Mouse (Mus musculus) bone marrow, adult 2 months (tissue): ENCODE results near the gene Cebpzos. TPM values are rescaled to one million over a fixed set of nuclear protein-coding genes. Genes with fewer than 3 reads are reported as not detected.

ENCODE experiments used
- H3K27ac ChIP-seq: fragments of 200-500 bp; 2 replicates; pipeline ENCODE4 v1.5.1; 2012; ENCODE audit warnings: low read depth, mild to moderate bottlenecking, control low read depth, inconsistent platforms, low read length; ENCODE audit not compliant: control insufficient read depth, poor library complexity, insufficient read depth
- H3K4me1 ChIP-seq: fragments of 200-500 bp; 2 replicates; pipeline ENCODE4 v1.6.1; 2011; ENCODE audit warnings: low read length; ENCODE audit not compliant: control insufficient read depth, insufficient read depth
- H3K4me3 ChIP-seq: fragments of 200-500 bp; replicated peaks from 2 replicates; pipeline ENCODE3; 2011; ENCODE audit warnings: mild to moderate bottlenecking, low read depth, low read length, control low read depth; ENCODE audit not compliant: control insufficient read depth
- CTCF ChIP-seq: fragments of 200-500 bp; IDR thresholded peaks from 2 replicates; pipeline ENCODE4 v1.5.1; 2011; ENCODE audit warnings: low read length, control low read depth; ENCODE audit not compliant: control insufficient read depth, insufficient read depth
- POLR2A ChIP-seq: fragments of 200-500 bp; IDR thresholded peaks from 2 replicates; pipeline ENCODE4 v1.6.1; 2011; ENCODE audit warnings: low read depth, mild to moderate bottlenecking, control low read depth, low read length, borderline replicate concordance; ENCODE audit not compliant: control insufficient read depth
- WGBS: fragments of 180-500 bp; shearing (Covaris S2); methylation state at CpG from one replicate; pipeline ENCODE4 v1.1.7; 2018; 5-methylcytosine and 5-hydroxymethylcytosine counted together
- polyA plus RNA-seq: library from polyadenylated mRNA; stranded (reverse); fragments of >200 nt; gene quantifications from 2 replicates; pipeline ENCODE4 v1.2.4, GENCODE M21; 2011; ENCODE audit warnings: low replicate concordance; ENCODE audit not compliant: missing spikeins, insufficient read depth, insufficient read length

Cebpzos gene
- polyA plus RNA-seq: 4.4 and 16.4 TPM in 2 replicates

DNA sequence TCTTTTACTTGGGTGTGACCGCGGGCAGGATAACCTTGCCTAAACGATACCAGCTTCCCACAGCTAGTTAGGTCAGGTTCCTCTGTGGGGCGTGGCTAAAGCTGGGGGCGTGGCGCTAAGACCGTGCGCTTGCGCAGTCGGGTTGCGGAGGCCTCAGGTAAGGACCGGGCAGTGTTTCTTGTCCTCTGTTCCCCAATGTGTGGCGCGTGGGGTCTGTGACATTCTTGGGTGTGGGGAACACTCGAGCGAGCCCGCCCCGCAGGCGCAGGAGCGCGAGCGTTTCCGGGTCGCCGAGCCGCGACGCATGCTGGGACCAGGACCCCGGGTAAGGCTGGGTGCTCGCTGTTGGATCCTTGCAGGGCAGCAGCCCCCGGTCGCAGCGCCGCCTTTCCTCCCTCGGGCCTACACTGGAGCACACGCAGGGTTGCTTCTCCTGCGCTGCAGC, at the start of gene Cebpzos:
Gene Cebpzos (plus strand): TSS at position 132 of the 445 bp plus-strand sequence.
- peak; percentile 70; the same call in 1 of the 2 replicates for TF ChIP-seq POLR2A
- TF ChIP-seq CTCF: 0 out of 2 replicates have a peak, but pooled peaks have one; percentile 7
- WGBS: under 1% methylated on average over 37 of the region's 37 CpGs
- H3K4me3 ChIP-seq: peak within 1 kb of the TSS; percentile 93
- peak within 1 kb of the TSS; percentile 84 for H3K27ac ChIP-seq
- H3K4me1 ChIP-seq: no peaks in the 10 kb centered on the region; the same call in 1 of the 2 replicates

DNA sequence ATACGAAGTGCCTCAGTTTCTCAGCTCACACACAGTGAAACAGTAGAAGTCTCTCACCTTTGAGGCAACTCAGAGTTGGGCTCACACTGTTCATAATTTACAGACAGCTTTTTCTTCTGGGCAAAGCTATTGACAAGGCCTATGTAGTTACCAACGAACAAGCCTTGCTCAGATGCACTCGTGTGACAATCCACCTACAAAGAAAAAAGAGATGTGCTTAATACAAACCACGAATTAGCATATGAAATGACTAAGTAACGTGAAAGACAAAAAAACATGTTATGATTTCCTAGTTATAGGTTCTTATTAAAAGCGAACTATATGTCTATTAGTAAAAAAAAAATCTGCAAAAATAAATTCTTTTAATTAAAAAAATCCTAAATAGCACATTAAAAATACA, 42.4 kb upstream of the Cebpzos start:
- 88% methylated on average over 6 of the region's 6 CpGs for WGBS
- H3K27ac ChIP-seq: no peak overlapping the region
- H3K4me3 ChIP-seq: no peak overlapping the region
- no peak for TF ChIP-seq CTCF
- TF ChIP-seq POLR2A: no peak
- no peaks in the 10 kb centered on the region for H3K4me1 ChIP-seq

DNA sequence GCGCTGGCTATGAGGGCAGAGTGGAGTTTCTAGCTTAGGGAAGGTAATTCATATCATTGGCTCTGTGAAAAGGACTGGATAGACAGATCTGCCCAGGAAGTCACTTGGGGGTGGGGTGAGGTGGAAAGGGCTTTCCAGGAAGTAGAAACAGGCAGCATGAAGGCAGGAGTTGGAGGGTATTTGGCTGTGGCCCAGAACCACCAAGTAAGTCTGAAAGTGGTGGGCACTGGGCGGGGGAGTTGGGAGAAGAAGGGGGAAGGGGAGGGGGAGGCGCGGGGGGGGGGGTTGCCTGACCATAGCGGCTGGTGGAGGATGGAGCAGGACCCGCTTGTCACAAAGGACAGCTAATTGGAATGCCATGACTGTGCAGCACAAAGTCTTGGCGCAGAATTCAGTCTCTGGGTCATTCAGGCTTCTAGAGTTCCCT, 34.4 kb upstream of the Cebpzos start:
- TF ChIP-seq CTCF (no peak), POLR2A (no peak)
- peak overlapping the region; percentile 77 for H3K4me3 ChIP-seq
- no peaks in the 10 kb centered on the region; the same call in 1 of the 2 replicates for H3K4me1 ChIP-seq
- no peak overlapping the region for H3K27ac ChIP-seq
- whole genome bisulfite sequencing: 1% methylated on average over 6 of the region's 7 CpGs

DNA sequence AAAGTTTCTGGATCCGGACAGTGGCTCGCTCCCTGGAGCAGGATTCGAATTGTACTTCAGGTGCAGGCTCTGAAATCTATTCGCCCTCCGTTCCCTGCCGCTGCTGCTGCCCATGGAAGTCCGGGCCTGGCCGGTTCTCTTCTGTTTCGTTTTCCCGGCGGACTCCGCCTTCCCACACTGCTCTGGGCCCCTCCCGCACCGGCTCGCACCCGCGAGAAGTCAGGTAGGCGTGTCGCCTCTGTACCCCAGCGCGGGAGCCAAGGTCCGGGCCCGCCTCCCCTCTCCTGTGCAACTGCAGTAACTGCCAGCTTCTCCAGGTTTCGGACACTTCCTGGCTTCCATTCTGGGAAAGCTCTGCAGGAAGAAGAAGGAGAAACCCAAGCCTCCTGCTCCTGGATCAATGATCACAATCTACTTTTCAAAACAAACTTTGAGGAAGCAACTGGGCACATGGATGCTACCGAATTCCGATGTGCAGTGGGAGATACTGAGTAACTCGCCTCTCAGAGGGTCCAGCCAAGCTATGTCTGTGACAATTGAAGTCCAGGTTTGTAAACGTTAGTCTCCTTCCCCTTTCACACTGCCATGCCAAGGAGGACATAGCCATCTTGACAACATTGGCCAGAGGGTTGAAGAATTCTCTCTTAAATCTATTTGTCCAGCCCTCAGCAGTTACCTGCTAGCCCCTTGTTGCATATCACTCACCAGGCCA, 33.7 kb upstream of the Cebpzos start, which contains the start of gene Eif2ak2:
Gene Eif2ak2 (minus strand): TSS at position 173 of the 712 bp plus-strand sequence.
- H3K27ac ChIP-seq: peak within 1 kb of the TSS; percentile 18
- WGBS: under 1% methylated on average over 28 of the region's 28 CpGs

DNA sequence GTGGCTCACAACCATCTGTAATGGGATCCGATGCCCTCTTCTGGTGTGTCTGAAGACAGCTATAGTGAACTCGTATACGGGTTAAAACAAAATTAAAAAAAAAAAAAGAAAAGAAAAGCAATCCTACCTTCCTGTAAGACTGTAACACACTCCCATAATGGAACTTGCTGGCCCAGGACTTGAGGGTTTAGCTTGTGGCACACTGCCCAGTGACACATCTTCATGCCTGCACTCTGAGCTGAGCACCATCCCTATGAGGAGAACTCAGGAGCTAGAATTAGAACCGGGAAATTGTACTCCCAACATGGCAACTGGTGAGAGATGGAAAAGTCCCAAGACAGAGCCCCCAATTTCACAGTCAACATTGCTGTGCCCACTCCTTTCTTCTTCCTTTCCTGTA, 33.0 kb upstream of the Cebpzos start:
- 85% methylated on average over 4 of the region's 4 CpGs for WGBS
- Histone ChIP-seq H3K4me3 (no peak overlapping the region), H3K27ac (no peak overlapping the region), H3K4me1 (no peaks in the 10 kb centered on the region; the same call in 1 of the 2 replicates)
- no peak for TF ChIP-seq CTCF
- no peak for TF ChIP-seq POLR2A

More for the DNA sequence above, 33.7 kb upstream of the Cebpzos start, which contains the start of gene Eif2ak2:
- no peaks in the 10 kb centered on the region; the same call in 1 of the 2 replicates for H3K4me1 ChIP-seq
- peak within 1 kb of the TSS; percentile 77 for H3K4me3 ChIP-seq
- TF ChIP-seq CTCF: no peak
- TF ChIP-seq POLR2A: peak; percentile 74; the same call in 1 of the 2 replicates

DNA sequence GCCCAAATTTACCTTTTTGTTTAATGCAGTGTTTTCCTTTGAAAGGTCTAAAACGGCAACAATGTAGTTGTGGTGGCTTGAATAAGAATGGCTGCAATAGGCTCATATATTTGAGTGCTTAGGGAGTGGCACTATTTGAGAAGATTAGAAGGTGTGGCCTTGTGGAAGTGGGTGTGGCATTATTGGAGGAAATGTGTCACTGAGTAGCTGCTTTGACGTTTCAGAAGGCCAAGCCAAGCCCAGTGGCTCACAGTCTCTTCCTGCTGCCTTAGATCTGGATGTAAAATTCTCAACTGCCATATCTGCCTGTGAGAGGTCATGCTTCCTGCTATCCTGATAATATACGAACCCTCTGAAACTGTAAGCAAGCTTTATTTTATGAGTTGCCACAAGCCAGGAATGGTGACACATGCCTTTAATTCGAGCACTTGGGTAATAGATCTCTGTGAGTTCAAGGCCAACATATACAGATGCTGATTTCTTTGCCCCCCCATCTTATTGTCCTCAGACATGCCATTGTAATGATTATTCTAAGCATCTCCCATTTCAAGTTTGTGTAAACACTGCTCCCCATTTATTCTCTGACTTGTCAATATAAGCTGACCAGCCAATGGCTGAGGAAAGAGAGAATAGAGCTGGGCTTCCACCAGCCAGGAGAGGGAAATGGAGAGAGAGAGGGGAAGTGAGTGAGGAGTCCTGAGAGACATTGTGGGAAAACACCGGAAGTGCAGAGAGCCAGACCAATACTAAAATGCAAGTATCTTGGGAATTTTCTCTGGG, 30.8 kb upstream of the Cebpzos start:
- H3K4me3 ChIP-seq: no peak overlapping the region
- no peak for TF ChIP-seq POLR2A
- no peak for TF ChIP-seq CTCF
- no peak overlapping the region for H3K27ac ChIP-seq
- 82% methylated on average over 5 of the region's 5 CpGs for WGBS
- no peaks in the 10 kb centered on the region; the same call in 1 of the 2 replicates for H3K4me1 ChIP-seq

DNA sequence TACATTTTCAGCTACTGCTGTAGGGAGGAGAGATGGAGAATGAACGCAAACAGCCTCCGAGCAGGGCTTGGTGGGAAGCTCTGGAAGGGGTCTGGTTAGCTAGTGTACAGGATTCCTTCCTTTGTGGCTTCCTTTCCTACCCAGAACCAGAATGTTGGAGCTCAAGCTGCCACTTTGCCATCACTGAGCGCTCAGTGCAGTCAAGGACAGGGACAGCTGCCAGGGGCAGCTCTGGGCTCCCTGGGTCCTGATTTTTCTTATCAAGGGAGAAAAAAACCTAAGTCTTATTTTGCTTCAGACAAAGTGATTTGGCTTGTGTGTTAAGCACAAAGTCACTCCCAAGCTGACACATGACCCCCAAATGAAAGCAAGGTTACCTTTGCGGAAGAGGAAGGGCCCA, 27.7 kb upstream of the Cebpzos start:
- 67% methylated on average over 4 of the region's 4 CpGs for WGBS
- no peak overlapping the region for H3K4me3 ChIP-seq
- H3K4me1 ChIP-seq: no peaks in the 10 kb centered on the region; the same call in 1 of the 2 replicates
- TF ChIP-seq POLR2A (no peak), CTCF (no peak)
- no peak overlapping the region for H3K27ac ChIP-seq

DNA sequence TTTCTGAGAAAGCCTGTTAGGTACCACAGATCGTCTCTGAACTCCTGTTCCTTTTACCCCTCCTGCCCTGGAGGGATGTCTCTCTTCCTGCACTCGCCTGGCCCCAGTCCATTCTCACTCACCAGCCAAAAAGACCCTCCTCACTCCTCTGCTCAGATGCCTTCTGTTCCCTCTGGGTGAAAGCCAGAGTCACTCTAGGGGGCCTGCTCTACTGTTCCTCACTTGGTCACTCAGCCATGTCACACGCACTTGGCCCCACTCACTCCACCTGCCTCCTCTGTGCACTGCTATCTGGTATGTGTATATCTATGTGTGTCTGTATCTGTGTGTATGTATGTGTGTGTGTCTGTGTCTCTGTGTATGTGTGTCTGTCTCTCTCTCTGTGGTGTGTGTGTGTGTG, 27.1 kb upstream of the Cebpzos start:
- Histone ChIP-seq H3K4me3 (no peak overlapping the region), H3K4me1 (no peaks in the 10 kb centered on the region; the same call in 1 of the 2 replicates), H3K27ac (no peak overlapping the region)
- WGBS: 66% methylated on average over 3 of the region's 3 CpGs
- no peak for TF ChIP-seq POLR2A
- TF ChIP-seq CTCF: no peak
